Mouse (Mus musculus): Measurements from ENCODE around the gene Nid2.

GRCm38 (mm10) chr14:19746731-19747130 is 4.3 kb upstream of the Nid2 start:
- TF ChIP-seq CTCF (IDR thresholded peaks at IDR 0.05; ENCODE audit: control insufficient read depth, insufficient read depth, insufficient replicate concordance, low read depth, low read length), result no peak
- TF ChIP-seq POLR2A (IDR thresholded peaks at IDR 0.05; ENCODE audit: control insufficient read depth, low read depth, low read length), result no peak
